Mouse (Mus musculus): ENCODE data around the gene Prmt8.

The Prmt8 gene

DNA sequence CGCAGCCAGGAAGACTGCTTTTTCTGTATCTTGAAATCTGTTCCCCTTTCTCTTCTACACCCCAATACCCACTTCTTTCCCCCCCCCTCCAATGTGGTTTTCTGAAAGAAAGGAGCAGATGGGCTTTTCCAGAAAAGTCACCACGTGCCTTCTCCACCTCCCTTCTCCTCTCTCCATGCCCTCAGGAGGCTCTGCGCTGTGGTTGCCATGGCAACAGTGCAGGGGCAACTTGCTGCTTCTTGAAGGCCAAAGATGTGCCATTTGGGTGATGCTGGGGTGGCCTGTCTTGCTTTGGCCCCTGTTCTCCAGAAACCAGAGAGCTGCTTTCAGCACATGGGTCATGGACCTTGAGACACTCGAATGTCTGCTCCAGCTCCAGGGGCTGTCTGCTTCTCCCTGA lies 100.0 kb downstream of the Prmt8 start:
- DNase-seq (ENCODE audit: low spot score in 2 of 2) = peak; percentile 73 to 76

DNA sequence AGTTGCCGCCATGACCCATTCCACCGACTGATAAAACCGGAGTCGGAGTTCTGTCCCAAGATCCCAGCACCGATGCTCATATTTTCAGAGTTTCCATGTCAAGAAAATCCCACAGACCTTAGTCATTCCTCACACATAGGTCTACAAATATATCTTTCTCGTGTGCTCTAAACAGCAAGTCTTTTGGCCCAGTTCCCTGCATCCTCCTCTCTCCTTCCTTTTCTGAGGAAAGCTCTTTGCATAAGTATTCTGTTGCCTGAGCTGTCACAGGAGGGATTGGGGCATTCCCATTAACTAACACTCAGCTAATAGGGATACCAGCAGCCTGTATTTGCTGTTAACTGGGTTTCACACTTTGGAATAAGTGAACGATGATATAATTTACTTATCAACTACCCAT lies 106.0 kb downstream of the Prmt8 start:
- DNase-seq (ENCODE audit: low spot score in 2 of 2) = peak; percentile 66 to 76

DNA sequence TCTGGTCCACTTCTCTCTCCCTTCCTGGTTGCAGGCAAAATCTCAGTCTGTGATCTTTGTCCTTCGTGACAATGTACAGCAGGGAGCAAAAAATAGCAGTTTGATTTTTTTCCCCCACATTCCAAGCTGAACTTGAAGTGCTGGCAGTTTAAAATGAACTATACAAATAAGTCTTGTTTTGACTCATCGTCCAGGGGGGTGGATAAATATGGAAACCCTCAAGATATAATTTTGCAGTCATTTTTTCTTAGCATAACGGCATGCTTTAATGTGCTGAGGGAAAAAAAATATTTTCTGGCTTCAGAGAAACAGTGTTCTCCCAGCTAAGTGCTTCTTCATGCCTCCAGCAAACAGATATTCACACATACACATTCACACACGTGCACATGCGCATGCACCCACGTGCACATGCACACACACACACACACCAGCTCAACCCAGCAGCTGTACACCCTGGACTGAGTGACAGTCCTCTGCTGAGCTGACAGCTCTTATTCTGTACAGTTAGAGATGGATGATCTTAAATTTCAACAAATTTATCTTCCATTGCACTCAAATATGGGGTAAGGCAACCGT lies 107.5 kb downstream of the Prmt8 start:
- DNase-seq (ENCODE audit: low spot score in 2 of 2) = peak; percentile 63 to 78

DNA sequence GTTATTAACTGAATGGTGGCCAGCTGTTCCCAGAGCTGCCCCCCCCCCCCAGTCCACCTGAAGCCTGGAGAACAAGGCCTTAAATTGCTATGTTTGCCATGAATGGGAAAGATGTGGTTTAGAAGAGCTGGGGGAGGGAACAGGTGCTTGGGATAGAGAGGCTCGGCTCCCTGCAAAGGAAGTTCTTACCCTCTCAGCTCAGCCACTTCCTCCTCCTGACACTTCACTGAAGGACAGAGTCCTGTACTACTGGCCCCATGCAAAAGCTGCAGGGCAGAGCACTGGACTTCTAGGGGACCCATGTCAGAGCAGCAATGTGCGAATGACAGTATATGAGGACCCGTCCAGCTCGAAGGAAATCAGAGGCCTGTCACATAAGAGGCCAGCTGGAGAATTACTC lies 109.3 kb downstream of the Prmt8 start:
- DNase-seq (ENCODE audit: low spot score in 2 of 2) = no peak

DNA sequence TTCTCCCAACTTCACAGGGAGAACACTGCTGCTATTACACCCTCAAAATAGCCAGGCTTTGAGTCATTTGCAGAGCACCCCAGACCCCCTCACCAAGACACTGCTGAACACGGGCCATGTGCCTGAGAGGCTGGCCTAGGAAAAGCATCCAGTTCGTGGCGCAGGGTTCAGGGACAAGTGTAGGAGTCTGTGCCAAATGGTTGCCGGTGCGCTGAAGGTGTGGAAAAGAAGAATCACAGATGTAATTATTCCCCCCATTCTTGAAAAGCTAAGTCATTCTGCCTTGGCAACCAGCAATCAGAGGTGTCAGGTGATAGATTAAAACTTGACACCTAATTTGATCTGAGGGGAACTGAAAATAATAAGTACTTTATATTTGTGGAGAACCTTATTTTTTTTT lies 109.8 kb downstream of the Prmt8 start:
- DNase-seq (ENCODE audit: low spot score in 2 of 2) = no peak

DNA sequence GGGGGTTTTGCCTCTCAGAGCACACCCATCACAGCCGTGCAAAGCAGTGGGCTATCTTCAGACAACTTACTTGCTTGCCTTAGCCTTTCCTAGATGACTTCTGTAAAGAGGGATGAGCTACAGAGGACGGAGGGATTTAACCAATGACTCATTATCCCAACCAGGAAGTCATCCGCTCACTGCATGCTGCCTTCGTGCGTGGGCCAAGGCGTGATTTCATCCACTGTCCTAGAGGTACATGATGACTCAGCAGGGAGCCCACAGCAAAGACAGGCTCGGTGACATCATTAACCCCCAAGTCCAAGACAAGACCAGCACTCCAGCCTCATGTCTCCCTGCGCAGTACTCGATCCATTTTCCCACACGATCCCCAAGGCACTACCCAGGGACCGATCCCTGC lies 112.1 kb downstream of the Prmt8 start:
- no peak for DNase-seq (ENCODE audit: low spot score in 2 of 2)

DNA sequence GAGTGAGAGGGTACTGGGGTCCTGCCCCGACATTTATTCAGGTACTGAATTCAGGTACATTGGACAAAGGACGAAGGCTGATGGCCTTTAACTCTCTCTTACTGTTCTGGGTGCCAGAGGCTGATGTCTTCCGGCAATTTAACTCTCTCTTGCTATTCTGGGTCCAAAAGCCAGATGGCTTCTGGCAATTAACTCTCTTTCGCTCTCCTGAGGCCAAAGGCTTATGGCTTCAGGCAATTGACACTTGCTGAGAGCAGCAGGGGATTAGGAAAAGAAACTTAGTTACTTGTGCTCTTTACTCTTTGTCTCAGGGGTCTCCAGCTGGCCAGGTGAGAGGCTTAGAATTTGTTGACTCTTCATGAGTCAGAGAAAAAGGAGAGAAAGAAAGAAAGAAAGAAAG lies 113.3 kb downstream of the Prmt8 start:
- DNase-seq (ENCODE audit: low spot score in 2 of 2) = no peak

DNA sequence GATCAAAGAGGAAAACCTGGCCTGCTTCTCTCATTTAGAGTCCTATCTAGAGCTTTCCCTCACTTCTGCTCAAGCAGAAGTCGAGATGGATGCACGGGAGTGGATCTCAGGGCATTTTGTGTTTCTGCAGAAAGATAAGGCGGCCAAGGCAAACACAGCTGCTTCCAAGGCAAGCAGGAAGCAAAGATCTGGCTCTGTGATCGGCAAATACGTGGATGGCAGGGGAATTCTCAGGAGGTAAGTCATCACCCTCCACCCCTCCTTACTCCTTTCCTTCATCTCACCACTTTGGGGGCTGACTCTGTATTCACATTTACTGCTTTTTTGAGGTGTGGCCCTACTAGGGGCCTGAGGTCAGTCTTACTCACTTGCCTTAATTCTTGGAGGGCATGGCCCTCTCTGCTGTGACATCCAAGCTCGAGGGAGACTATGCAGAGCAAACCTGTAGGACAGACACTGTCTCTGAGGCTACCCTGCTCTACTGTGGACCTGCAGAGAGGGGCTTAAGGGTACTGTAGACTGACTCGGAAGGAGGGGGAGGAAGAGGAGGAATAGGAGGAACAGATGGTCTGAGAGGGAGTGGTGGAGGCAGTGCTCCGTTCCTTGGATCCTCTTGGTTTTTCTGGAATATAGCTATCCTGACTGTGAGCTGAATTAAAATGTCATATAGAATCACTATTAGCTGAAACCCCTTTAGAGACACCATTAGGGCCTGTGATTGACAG lies 128.0 kb downstream of the Prmt8 start:
- DNase-seq (ENCODE audit: low spot score in 2 of 2) = no peak

Data from right cerebral cortex, postnatal 10 days (tissue).